Mouse (Mus musculus) erythroid progenitor cell, adult 5-6 weeks (primary cell): ENCODE measurements around the gene Ddah1. TPM values are rescaled to one million over a fixed set of nuclear protein-coding genes. Genes with fewer than 3 reads are reported as not detected.

ENCODE experiments used
- ATAC-seq: replicated peaks from 2 replicates; pipeline ENCODE4 v1.8.0; 2016; ENCODE audit warnings: moderate number of reproducible peaks, mild to moderate bottlenecking, moderate TSS enrichment, inconsistent platforms; ENCODE audit not compliant: poor library complexity, low FRiP score, severe bottlenecking
- total RNA-seq, 2 experiments: library from RNA; stranded (forward) in 1 of 2; stranded (reverse) in 1 of 2; fragments of 150-400 nt in 1 of 2; fragments of 186-747, 209-891 nt in 1 of 2; gene quantifications; 2 replicates each; pipeline versions ENCODE4 v1.2.3 to v1.2.4; 2015 to 2017; ENCODE audit warnings: low replicate concordance in 2 of 2

The Ddah1 gene
- total RNA-seq, 2 experiments from 2014 or later, result not detected

DNA sequence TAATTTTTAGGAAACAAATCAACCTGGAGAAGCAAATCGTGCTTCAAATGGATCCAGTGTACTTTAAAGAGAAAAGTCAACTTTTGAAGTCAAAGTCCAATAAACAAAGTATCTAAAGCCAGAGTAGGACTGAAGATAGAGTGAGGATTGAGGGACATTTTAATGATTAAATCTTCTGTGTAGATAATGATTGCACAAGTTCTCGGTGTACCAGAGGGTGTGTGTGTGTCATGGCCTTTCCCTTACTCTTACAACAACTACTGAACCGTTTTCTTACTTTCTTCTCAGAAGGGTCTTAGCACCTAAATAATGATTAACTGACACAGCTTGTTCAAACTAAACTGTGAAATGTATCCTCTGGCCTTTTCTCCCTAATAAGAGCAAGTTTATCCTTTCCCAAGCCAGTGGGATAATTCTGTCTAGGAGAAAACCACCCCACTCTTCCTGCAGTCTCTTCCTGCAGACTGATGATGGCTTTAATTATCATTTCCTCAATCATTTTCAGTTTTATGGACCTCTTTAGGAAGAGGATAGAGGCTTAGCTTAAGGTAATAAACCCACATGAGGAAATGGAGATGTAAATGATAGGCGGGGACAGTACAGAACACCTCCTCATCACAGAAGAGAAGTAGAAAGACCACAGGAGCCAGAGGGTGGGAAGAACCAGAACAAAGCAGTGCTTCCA lies 4.6 kb downstream of the Ddah1 start:
- no peak for ATAC-seq

DNA sequence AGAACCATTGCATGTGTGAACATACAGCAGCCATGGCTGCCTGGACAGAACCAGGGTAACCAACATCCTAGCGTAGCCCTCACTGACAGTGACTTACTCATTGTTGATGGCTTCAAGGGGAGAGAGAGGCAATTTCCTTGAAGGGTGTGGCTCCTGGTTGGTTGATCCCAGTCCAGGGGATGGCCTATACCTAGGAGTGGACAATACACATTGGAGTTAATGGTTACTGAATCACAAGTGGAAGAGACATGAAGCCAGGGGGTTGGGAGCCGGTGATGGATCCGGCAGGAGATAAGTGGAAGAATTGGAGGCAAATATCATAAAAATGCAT lies 5.1 kb downstream of the Ddah1 start:
- ATAC-seq, result no peak

DNA sequence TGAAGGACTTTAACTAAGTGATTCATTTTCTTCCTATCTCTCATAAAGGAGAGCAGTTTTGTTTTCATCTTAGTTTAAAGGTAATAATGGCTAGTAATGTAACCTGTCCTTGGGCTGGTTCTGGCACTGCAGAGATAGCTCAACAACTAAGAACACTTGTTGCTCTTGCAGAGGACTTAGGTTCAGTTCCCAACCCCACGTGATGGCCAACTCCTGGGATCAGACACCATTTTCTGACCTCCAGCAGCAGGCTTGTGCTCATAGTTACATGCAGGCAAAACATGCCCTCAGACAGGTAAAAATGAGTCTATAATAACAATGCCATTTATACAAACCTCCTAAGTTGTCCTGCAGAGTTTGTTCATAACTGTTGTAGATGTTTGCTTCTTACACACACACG lies 5.9 kb downstream of the Ddah1 start:
- no peak for ATAC-seq

DNA sequence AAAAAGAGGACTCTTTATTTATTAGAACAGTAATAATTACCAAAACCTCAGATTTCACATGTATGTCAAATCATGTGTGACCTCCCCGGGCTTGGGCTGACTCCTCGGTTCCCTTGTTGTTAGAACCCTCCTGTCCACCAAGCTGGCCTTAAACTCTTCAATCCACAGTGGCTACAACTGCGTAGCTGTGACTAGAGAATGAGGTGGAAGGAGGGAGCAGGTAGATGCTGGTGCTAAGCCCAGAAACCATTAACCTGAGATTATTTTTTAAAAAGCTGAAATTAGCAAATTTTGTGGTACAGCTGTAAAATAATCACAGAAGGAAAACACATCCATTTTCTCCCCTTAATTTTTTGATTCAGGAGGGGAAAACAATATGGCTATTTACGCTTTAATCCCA lies 10.0 kb downstream of the Ddah1 start:
- ATAC-seq, result no peak

DNA sequence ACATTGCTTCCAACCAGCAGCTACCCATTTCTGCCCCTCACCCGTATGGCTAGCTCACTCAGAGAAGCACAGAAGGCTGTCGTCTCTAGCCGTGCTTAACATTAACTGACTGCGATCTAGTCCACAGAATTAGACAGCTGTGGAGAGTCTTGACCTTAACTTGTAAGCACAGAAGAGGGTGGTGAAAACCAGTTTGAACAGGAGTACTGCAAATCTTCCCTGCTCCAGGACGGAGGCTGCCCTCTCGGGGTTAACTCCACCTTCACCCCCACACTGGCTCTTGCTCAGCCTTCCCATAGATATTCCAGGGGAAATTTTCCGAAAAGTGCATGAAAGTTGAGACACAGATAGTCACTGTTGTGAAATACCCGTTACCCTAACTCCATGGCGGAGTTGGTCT lies 14.9 kb downstream of the Ddah1 start:
- no peak for ATAC-seq

DNA sequence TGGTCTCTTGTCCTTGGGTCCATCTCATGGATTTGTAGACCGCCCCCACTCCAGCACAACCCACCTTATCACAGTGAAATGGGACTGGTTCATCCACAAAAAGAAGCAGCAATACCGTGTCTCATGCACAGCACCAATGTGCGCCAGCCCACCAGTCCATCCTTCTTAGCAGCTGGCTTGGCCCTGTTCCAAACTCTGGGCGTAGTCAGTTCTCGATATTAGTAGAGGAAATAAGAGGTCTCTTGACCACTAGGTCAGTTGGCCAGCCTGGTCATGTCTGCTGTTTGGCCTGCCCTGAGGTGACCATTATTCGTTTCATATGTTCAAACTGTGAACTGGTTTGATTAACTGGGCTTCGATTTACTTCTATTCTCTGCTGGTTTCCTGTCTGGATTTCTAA lies 15.9 kb downstream of the Ddah1 start:
- no peak for ATAC-seq

DNA sequence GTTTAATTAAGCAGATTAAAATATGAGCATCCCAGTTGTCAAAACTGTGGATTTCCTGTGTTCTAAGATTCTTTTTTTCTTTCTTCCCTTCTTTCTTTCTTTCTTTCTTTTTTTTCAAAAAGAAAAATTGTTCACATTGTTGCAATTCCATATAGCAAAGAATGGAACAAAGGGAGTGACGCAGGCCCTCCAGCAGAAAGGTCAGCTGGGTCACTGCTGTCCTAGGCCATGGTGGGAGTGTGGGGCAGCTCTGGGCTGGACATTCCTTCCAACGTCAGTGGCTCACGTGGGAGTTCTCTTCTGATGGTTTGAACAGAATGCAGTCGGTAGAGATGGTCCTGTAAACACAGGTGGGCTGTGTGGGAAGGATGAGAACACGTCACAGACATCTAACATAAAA lies 16.8 kb downstream of the Ddah1 start:
- no peak for ATAC-seq

DNA sequence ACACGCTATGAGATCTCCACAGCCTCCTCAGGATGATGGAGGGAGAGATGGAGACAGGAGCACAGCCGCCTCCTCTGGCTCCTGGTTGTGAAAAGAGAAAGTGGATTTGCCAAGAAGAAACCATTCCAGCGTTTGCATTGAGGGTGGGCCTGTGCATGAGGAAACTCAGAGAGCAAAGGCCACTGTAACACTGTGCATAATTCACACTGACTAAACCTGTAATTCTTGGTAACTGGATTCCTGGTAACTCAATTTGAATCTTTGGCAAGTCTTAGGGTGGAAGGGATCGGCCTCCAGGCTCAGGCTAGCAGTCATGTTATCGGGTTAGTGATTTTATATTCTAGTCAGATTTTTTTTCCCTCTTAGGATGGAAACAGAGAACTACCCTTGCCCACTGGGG lies 17.4 kb downstream of the Ddah1 start:
- no peak for ATAC-seq

DNA sequence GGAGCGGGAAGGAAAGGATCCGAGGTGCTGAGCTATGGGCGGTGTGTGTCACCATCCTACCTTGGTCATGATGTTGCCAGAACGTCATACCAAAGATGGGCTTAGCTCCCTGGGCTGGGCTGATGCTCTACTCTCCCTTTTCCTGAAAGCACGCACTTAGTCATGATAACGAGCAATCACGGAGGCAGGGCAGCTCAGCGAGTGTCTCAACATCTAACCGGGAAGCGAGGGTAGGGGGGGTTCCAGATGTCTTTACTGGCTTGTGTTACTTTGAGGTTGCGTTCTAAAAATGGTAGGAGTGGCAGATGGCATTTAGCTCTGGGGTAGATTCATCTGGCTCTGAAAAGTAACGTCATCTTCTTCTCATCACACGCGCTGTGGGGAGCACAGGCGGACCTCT lies 18.5 kb downstream of the Ddah1 start:
- no peak for ATAC-seq

DNA sequence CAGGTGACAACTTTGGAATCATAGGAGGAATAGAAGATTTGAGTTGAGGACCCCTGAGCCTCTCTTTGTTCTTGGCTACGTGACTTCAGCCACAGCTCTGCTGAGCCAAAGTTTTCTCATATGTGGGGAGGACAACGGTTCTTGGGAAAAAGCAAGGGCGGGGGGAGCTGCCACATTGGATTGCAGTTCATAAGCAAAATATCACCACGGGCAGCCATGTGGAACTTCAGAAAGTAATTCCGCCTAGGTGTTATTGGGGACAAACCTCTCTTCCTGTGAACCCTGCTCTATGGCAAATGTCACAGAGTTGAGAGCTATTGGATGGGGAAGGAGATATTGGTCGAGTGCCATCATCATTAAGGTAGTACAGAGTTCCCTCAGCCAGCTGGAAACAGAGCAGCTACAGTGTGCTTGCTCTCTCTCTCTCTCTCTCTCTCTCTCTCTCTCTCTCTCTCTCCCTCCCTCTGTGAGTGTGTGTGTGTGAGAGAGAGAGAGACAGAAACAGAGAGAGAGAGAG lies 20.0 kb downstream of the Ddah1 start:
- ATAC-seq, result no peak

DNA sequence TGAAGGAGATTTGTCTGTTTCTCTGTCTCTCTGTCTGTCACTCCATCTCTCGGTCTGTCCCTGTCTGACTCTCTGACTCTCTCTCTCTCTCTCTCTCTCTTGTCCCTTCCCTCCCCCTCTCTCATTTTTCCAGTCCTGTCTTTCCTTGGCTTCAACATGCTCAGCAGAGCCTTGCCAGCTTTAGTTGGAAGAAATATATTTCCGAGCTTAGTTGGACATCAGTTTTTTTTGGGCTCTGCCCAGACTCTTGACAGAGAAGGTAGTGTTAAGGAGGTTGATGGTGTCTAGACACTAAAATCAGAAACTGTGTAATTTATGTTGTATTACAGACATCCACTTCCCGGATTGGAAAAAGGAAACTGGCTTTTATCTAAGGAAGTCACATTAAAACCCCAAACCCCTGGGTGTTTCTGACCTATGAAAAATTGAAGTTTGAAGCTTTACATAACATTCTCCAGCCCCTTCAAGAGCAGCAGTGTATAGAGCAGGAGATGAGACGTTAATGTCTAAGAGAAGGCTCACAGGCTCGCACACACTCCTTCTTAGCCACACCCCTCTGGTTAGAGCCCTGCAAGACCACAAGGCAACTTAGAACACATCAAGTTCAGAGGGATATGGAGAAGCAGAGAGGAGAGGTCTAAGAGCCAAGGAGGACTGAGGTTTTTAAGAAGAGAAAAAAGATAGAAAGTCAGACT lies 21.0 kb downstream of the Ddah1 start:
- no peak for ATAC-seq

DNA sequence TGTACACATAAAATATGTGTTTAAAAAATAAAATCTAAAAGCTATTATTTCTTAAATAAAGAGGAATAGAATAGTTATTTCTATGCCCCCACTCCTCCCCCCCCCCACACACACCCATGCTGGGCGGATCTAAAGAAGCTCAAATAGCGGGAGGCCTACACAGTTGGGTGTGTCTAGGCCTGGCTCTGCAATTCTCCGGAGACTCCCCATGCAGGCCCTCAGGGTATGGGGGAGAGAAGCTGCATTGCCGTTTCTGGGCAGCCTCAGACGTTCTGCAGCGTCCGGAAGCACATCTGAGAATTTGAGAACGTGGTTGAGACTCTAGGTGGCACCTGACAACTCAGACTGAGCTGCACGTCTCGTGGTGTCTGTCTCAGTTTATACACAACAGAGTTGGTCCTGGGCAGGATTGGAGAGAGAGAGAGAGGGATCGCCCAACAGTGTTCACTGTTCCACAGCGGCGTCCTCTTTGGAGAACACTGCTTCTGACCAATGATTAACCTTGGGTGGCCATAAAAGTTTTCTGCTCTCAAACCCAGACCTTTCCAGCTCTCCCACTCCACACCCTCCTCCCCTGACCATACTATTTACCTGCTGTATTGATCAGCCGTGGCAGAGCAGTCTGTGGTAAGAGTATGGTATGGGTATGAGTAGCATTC lies 22.4 kb downstream of the Ddah1 start:
- ATAC-seq, result no peak

DNA sequence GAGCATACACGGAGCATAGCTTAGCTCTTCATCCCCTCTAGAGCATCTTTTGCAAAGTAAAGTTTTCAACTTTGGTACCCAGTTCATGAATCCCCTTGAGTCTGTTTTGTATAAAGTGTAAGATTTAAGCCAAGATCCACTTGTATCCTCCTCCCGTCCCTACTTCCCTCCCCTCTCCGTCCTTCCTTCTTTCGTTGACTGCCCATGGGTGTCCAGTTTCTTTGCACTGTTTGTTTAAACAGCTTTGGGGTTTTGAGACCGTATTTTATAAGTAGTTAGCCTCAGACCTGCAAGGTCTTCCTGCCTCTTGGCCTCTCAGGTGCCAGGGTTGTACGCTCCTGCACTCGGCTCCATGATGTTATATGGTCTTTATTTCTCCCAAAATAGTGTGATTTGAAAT lies 26.8 kb downstream of the Ddah1 start:
- no peak for ATAC-seq

DNA sequence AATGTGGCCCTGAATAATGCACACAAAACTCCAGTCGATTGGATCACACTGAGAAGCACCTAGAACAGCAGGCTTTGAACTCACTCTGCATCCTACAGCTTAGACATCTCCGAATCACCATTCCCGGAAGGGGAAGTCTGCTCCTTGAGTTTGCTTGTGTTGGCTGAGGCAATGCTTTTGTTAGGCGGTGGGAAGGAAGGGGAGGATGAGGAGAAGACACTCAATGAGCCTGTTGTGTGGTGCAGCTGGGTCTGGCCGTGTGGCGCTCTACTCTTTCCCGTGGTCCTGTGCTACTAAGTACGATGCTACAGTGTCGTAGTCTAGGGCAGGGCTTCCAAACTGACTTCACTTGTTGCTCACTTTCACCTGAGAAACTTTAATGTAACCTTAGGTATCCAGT lies 28.8 kb downstream of the Ddah1 start:
- ATAC-seq, result no peak

DNA sequence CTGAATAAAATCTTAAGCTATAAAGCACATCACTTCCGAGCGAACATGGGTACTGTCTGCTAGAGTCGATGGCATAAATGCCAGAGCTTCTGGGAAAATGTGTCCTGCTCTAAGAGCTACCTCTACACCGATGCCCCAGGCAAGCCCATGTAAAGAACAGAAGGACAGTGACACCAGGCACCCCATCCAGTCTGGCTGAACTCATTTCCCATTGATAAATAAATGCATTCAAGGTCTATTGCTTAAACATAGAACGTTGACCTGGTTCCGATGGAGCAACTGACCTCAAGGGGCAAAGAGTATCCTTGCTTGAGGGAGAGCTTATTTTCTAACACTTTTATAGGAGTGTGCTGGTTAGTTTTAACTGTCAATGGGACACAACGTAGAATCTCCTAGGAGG lies 30.6 kb downstream of the Ddah1 start:
- ATAC-seq, result no peak

DNA sequence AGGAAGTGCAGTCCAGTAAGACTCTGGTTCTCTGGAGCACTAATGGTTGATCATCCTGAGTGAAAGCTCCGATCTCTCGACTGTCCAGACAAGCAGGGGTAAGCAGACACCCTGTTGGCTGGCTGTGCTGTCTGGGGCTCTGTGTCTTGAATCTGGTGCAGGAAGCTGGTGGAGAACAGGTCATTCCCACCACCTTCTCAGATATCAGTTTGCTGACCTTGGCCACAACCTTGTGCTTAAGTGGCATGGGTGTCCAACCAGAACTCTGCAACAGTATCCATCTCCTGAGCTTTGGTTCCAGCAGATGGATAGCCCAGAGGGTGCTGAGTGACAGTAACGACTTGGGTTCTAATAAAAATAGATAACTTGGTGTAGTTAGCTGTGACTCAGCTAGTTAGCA lies 31.8 kb downstream of the Ddah1 start:
- ATAC-seq, result no peak

DNA sequence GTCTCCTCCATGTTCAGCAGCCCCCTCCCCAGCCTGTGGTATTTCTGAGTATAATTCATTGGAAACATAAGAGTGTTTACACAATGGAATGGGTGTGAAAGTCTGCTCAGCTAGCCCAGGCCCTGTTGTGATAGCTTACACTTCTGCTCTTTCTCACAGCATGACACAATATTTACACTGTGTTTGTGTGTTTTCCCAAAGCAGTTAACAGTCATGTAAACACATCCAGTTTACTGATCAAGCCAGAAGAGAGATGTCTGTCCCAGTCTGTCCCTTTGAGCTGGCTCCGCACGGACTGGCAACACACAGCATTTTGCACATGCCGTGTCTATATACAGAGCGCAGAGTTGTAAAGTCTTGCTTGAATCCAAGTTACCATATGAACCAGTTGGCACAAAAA lies 32.2 kb downstream of the Ddah1 start:
- no peak for ATAC-seq

DNA sequence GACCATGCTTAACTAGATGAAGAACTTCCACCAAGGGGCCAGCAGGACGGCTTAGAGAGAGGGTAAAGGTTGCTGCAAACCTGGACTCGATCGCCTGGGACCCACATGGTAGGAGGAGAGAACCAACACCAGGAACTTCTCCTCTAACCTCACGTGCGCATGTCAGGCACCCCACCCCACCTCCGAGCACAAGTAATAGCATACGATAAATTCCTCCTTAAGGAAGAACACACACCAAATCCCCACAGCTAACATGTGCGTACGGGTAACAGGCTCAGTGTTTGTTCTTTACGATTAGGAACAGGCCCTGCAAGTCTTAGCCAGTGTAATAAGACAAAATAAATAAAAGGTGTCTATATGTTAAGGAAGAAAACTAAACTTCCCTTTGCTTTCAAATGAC lies 35.9 kb downstream of the Ddah1 start:
- no peak for ATAC-seq

DNA sequence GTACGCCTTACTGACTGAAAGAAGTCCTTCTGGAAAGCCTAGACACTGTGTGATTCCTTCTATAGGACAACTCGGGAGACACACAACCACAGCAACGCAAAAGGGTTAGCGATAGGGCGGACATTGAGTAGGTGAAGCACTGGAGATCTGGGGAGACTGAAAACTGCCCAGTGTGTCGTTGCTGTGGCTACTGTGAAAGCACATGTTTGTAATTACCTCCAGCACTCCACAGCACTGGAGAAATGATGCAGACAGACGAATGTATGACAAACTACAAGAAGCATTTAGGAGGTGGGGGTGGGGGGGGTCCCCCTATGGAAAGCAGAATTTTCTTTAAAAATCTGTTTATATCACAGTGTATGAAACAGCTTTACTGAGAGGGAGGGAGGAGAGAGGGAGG lies 37.4 kb downstream of the Ddah1 start:
- ATAC-seq, result no peak

DNA sequence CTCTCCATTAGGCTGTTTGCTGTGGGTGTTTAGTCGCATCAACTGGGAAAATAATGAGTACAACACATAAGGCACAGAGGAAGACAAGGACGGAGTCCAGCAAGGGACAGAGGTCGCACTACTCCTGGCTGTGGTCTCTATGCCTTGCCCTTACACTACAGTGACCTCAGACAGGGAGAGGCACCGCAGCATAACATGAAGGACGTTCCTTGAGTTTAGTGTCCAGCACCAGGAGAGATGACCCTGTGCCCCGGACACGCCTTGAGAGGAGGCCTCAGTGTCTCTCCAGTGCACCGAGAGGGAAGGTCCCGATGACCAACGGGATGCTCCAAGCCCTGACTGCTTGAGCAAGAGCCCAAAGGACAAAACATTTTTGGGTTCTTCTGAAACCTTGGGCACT lies 39.6 kb downstream of the Ddah1 start:
- no peak for ATAC-seq

DNA sequence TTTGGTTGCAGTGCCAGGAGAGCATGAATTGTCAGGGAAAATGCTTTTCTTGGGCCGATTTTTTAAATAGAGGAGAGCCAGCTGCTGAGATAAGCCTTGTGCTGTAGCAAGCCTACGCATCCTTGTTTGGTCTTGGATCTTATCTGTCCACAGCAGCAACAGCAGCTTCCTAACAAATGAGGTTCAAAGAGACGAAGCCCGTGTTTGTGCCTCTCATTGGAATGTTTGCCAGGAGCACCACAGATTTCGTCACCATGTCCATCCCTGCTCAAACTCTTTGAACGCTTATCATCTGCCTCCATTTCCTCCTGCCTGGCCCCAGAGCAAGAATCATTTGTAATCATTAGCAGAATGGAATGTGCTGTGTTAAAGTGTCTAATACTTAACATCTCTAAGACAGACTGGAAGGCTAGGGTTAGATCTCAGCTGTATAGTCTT lies 40.3 kb downstream of the Ddah1 start:
- no peak for ATAC-seq
